Mouse (Mus musculus) erythroblast, adult 5-6 weeks (primary cell): ENCODE measurements around the gene Adgrg7. TPM values are rescaled to one million over a fixed set of nuclear protein-coding genes. Genes with fewer than 3 reads are reported as not detected.
A peak's percentile ranks its signal among the peaks of the same experiment; 100 is the strongest.

Experiments used
- ATAC-seq: replicated peaks from 2 replicates; pipeline ENCODE4 v1.8.0; 2016; ENCODE audit warnings: moderate number of reproducible peaks, mild to moderate bottlenecking, moderate TSS enrichment, inconsistent platforms; ENCODE audit not compliant: poor library complexity, low FRiP score, severe bottlenecking
- total RNA-seq, 2 experiments: library from RNA; stranded (forward) in 1 of 2; stranded (reverse) in 1 of 2; fragments of 150-400 nt in 1 of 2; fragments of 200-764, 138-1000 nt in 1 of 2; gene quantifications; 2 replicates each; pipeline versions ENCODE4 v1.2.3 to v1.2.4; 2015 to 2017; ENCODE audit warnings: low replicate concordance in 2 of 2

Adgrg7 gene
- 4.2 and 6.9 TPM in 2 replicates for total RNA-seq (2015; ENCODE audit: low replicate concordance)
- total RNA-seq (2017; ENCODE audit: low replicate concordance): 0.70 and 2.6 TPM in 2 replicates

DNA sequence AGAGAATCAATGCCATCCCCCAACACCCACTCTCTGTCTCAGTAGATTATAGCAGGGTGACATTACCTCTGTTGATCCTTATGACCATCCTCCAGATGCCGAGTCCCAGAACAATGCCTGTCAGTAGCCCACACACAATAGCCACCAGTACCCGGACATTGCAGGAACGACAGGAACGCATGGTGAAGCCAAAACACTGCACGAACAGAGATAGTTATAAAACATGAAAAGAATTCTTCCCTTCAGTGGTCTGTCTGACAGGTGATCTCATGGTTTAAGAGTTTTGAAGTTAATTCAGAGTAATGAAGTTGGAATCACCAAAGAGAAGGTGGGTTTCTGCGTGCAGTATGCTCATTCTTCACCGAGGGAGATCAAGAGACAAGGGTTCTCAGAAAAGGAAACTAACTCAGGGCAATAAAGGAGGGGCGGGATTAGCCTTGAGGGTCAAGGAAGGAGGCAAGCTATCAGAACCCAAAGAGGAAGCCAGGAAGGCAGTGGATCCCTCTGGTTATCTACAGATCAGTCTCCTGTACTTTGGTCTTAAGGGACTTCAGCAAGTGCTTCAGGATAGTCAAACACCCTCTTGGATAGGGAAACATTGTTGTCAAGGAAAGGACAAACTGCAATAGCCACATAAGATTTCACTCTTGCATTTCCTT lies at the start of gene Adgrg7:
Gene Adgrg7, minus strand, starts transcription at position 375 of the 659 bp plus-strand sequence.
- no peak for ATAC-seq

DNA sequence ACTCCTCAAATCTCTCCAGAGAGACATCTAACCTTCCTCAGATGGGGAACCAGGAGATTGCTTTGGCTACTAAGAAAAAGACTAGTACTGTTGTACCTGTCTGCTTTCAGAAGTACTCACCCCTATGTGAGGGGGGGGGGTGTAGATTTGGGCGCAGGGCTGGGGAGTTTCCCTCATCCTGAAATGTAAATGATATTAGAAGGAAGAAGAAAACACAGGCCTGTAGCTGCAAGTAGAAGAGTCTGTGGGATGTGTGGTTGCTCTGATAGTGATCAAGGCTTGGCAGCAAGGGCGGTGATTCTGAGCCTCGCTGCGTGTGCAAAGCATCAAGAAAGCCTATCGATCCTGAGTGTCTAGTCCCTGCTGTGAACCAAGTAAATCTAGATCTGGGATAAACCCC lies 47.3 kb upstream of the Adgrg7 start:
- no peak for ATAC-seq

DNA sequence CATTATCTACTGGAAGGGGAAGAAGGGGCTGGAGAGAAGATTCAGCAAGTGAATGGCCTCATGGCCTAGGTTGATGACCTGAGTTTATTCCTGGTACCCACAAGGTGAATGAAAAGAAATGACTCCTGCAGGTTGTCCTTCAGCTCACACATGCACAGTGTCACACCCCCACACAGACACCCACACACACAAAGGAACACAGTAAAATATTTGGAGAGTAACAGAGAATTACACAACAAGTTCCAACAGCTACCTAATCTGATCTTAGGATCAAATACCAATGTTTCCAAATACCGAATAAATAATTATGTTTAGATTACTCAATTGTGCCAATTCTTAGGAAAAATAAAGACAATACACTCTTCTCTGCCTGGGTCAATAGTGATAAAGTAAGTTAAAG lies 37.7 kb upstream of the Adgrg7 start:
- no peak for ATAC-seq

DNA sequence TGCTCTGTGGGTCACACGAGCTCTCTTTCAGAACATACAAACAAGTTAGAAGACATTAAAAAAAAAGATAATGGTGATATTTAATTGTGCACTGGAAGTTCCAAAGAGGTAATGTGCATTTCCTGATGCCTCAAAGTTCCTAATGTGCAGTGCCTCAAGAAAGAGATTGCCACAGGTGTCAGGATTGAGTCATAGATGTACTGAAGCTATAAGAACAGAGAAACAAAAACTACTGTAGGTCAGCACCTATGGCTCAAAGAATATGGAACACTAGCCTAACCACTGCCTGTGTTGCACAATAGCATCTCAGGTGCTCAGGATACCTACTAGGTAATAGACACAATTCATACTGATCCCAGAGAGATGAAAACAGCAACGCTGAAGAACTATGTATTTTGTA lies 36.3 kb upstream of the Adgrg7 start:
- ATAC-seq: no peak

DNA sequence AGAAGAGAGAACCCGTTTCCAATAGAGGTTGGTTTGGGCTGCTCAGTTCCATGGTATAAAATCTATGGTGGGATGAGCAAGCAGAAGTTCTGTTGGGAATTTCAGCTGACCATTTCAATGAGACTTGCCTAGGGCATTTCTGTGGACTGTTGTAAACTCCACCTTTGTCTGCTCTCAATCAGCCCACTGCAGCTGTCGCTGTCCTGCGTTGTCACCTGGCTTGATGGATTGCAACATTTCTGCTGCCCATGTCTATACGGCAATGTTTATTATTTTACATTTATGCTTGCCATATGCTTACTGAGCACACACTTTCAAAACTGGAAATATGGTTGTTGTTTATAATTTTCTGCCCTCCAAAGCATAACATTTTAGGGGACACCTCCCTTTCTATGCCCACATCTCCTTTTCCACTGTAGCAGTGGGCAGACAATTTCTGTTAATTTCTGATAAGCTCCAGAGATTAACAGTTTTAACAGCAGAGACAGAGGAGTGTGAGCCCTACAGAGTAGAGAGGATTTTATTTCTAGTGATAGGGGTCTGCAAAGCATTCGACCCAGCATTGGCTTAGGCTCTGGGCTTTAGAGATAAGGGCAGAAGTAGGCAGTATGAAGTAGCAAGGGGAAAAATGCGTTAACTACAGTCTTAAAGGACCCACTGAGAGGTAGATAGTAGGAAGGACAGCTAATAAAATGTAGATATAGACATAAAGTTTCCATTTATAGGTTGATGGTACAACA lies 5.9 kb upstream of the Adgrg7 start:
- peak; percentile 66 for ATAC-seq

DNA sequence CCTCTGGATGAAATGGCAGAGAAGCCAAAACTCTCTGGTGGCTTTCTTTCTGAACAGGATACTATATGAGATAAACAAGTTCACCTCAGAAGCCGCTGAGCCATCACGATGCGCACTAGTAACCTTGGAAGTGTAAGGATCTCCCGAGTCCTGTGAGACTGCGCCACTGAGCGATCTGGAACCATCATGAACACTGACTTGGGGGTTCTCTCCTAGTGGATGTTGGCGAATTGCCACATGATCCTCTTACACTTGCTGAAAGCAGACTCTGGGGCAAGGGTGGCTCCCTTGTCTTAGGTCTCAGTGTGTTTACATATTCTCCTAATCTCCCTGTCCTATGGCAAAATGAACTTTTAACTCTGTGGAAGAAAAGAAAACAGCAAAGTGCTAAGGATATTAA lies 5.3 kb upstream of the Adgrg7 start:
- ATAC-seq: no peak

DNA sequence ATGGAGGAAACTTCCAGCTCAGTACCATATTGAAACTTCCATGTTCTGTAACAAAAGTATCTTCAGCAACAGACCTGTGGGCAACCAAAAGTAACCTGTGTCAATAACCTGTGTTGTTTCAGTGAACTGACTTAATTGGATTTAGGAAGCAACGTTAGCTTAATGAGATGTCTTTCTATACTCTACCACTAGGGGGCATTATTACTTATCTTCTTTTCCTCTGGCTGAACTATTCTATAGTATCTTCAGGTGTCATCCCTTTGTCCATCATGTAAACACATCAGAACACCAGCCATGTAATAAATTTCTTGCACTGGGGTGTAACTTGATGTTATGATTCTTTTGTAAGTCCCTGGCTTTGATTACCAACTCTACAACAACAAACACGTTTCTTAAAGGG lies 4.8 kb upstream of the Adgrg7 start:
- peak; percentile 70 for ATAC-seq

DNA sequence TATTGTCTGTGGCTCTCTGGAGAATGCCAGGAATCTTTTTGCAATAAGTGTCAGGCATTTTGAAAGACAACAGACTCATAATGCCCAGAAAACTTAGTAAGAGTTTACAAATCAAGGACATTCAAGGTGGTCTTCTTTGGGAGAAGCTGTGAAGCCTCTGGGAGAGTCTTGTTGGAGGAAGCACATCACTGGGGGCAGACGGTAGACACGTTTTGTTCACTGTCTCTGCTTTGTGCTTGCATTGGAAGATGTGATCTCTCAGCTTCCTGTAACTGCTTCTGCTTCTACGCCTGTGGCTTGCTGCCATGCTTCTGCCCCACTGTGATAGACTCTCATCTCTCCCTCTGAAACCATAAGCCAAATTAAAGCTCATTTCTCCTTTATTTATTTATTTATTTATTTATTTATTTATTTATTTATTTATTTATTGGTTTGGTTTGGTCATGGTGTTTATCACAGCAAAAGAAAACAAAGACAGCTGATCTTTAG lies 3.9 kb upstream of the Adgrg7 start:
- no peak for ATAC-seq

DNA sequence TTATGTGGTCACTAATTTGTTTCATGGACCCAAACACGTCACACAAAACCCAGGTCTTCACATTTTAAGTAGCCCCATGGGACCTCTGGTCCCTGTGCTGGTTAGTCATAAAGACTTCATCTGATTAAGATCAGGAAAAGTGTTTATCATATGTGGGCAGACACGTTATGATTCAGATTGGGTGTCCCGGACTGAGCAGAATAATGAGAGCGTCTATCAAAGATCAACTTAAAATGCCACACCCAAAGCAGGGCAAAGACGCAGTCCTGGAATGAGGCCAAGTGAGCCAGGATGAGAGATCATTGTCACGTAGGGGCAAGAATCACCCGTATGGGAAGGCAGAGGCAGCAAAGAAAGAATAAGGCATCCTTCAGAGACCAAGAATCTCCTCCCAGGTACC lies 3.2 kb upstream of the Adgrg7 start:
- ATAC-seq: no peak

DNA sequence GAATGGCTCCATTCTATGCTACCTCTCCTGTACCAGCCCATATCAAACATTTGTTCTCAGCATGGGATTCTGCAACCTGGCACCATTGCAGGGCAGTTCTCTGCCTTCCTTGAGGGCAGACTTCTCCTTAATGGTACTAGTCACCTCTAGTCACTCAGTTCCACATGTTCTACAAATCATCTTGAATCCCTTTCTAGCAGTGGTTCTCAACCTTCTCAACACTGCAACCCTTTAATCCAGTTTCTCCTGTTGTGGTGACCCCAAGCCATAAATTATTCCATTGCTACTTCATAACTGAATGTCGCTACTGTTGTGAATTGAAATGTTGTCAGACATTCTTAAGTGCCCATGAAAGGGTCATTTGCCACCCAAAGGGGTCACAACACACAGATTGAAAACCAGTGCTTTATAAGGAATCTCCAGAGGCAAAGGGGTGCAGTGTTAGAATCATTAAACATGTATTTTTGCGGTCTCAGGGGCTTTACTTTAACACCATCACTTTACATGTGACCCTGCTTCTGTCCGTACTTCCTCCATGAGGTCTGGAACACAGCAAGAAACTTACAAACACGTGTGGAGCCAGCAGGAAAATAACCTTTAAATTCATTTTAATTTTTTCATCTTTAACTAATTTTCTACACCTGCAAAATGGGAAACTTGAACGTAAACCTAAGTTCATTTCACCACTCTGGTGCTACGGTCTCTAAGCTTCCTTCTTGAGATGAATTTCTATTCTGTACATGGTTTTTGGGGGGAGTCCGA lies 1.1 kb downstream of the Adgrg7 start:
- no peak for ATAC-seq

DNA sequence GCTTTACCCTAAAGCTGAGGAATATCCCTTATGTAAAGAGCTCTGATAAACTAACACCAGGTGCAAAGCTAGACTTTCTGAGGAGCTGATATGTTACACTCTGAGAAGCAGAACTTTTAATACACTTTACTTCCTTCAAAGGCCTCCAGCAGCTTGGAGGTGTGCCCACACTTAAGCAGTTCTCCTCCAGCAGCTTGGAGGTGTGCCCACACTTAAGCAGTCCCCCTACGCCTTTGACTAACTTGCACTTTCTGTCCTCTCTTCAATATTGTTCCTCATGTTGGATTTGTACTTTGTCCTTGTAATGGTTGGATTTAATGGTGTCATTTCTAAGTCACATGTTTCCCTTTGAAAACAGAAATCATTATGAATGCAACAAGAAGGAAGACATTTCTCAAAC lies 1.9 kb downstream of the Adgrg7 start:
- ATAC-seq: no peak

DNA sequence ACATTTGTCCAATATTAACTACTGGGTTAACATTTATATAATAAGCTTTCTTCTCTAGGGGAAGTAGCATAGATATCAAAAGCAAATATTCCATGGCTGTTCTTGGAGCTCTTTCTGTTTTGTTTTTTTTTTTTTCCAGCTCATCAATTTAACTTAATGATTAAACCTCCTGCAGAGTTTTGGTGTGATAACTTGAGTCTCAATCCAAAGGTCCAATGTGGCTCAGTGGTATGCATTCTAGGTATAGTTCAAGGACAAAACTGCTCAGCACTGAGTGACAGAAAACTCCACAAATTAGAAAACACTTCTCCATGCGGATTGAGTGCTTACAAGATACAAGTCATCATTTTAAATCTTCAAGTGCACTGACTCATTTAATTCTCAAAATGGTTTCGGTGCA lies 9.7 kb downstream of the Adgrg7 start:
- ATAC-seq: no peak

DNA sequence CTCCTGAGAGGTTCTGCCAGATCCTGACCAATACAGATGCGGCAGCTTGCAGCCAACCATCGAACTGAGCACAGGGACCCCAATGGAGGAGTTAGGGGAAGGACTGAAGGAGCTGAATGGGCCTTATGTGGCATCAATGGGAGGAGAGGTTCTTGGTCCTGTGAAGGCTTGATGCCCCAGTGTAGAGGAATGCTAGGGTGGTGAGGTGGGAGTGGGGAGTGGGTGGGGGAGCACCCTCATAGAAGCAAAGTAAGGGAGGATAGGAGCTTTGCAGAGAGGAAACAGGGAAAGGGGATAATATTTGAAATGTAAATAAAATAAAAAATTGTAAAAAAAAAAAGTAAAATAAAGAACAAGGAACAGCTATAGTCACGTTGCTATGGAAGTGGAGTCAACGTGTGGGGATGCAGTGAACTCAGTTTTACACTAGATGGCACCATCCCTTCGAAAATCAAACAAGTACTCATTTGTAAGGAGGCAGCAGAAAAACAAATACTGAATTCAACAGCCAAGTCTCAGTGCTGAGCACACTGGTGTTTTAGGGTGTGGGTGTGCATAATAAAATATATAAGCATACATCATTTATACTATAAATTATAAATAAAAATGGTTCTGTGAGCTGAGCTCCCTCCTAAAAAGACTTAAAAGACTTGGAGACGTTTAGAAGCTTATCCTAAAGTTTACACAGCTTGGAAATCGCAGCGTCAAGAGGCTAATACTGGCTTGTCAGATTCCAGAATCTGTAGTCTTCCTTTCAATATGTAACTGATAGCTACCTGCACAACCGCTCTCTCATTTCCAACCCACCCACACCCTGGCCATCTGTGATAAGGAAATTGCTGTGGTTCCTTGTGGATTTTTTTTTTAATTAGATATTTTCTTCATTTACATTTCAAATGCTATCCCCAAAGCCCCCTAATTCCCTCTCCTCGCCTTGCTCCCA lies 24.2 kb downstream of the Adgrg7 start:
- no peak; the same call in 1 of the 2 replicates for ATAC-seq

DNA sequence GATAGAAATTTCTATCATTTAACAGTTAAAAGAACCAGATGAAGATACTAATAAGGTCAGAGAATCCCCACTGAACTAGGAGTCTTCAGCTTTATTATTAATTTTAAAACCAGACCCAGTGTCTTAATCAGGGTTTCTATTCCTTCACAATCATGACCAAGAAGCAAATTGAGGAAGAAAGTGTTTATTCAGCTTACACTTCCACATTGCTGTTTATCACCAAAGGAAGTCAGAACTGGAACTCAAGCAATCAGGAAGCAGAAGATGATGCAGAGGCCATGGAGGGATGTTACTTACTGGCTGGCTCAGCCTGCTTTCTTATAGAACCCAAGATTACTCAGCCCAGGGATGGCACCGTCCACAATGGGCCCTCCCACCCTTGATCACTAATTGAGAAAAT lies 66.6 kb downstream of the Adgrg7 start:
- no peak for ATAC-seq

DNA sequence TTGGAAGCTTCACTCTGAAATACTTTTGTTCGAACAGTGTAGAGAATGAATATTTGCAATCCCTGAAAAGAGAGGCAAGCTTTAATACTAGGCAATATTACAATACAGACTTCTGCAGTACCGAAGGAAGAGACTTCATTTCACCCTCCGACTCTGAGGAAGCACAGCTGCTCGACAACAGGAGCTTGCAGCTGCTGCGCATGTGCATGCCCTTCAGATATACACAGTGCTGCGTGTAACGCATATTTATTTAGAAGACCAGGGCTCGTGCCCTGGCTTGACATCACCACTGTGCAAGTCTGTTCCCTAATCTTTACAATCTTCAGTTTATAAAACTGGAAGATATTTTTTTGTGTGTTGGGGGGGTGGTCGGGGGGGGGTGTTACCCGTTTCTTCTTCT lies 70.7 kb downstream of the Adgrg7 start:
- ATAC-seq: no peak

DNA sequence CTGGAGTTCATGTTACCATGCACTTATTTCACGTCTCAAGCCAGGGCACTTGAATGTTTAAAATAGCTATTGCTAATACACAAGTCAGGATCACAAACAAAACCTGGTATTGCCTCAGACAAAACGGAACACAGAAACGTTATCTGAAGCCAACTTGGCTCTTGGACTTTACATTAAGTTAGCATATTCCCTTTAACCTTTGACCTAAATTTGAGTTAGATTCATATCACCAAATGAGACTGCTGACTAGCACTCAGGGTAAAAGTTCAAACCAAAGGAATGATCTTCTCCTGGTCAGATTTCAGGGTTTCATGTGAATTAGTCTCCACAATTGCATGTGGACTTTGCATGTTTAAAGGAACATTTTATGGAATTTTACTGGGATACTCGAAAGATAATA lies 73.3 kb downstream of the Adgrg7 start:
- no peak for ATAC-seq

DNA sequence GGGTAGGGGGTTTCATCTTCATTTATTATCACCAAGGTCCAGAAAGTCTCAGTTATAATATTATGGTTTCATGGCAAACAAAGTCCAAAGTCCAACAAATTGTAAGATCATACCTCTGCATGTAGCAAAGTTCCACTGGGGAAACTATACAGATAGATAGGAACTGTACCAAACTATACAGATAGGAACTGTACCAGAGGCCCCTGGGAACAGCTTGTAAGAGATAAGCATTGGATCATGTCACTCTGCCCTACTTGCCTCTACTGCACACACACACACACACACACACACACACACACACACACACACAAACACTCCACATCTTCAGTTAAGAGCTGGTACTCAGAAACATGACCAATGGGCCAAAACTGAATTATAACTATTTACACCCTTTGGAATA lies 76.6 kb downstream of the Adgrg7 start:
- ATAC-seq: no peak

DNA sequence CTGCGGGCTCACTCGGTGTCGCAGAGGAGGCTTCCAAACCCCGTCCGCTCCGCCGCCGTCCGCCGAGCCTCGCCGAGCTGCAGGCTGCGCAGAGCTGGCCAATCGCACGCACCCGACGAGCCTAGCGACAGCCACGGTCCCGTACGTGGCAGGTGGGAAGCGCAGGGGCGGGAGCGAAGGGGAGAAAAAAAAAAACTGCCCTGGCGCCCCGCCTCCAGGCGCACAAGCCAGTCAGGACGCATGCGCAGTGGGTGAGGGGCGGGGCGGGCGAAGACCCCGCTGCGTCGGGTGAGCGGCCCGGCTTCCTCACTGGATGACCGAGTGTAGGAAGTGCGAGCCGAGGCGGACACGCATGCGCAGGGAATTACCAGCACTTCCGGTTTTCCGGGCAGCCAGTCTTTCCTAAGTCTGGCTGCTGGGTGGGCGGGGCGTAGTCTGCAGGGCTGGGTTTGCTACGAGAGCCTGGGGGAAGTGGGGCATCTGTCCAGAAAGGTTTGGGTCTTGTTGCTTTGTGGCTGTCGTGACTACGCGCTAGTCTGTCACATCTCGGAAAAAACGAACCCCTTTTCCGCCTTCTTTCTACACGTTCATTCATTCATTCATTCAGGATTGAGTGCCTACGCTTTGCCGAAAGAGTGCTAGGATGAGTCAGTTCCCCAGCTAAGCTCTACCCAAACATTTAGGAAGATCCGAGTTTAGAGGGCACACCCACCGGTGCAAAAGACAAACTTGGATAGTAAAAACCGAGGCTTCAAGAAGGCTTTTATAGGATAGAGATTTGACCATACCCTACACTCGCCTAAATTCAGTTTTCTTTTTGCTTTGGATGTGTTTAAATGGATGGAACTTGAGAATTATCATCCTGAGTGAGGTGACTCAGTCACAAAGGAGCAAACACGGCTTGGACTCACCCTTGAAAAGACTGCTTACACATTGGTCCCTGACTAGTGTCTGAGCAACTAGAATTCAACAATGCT lies 78.1 kb downstream of the Adgrg7 start, which contains the start of gene Tfg:
Gene Tfg, minus strand, starts transcription at position 227 of the 977 bp plus-strand sequence.
- peak; percentile 95 for ATAC-seq
